Mouse (Mus musculus): ENCODE measurements at regions not wholly inside any gene's neighbourhood (a gene's known extent, or its start where the extent isn't known, plus 50 kb on each side); places are given as distances from the start of the nearest gene placed in this dataset.

GRCm38 (mm10) chr3:123754011-123754610, 63.5 kb upstream of the Ndst3 start:
- DNase-seq, result no peak

GRCm38 (mm10) chr3:123754927-123755326, 64.3 kb upstream of the Ndst3 start:
- DNase-seq, result no peak

- no peak for DNase-seq
Observed at GRCm38 (mm10) chr3:123765911-123766556, 75.4 kb upstream of the Ndst3 start.

GRCm38 (mm10) chr3:123766557-123766913, 75.9 kb upstream of the Ndst3 start:
- no peak for DNase-seq

GRCm38 (mm10) chr3:123780507-123780906, 89.9 kb upstream of the Ndst3 start:
- DNase-seq, result no peak

GRCm38 (mm10) chr3:123781581-123781980, 90.9 kb upstream of the Ndst3 start:
- no peak for DNase-seq

- no peak for DNase-seq
Observed at GRCm38 (mm10) chr3:123784127-123784526, 93.5 kb upstream of the Ndst3 start.

- no peak for DNase-seq
Observed at GRCm38 (mm10) chr3:123794011-123794410, 103.4 kb upstream of the Ndst3 start.

GRCm38 (mm10) chr3:123805338-123805737, 114.7 kb upstream of the Ndst3 start:
- no peak for DNase-seq

GRCm38 (mm10) chr3:123806050-123806449, 115.4 kb upstream of the Ndst3 start:
- no peak for DNase-seq

GRCm38 (mm10) chr3:123806546-123806945, 115.9 kb upstream of the Ndst3 start:
- no peak for DNase-seq

GRCm38 (mm10) chr3:123810018-123810942, 119.6 kb upstream of the Ndst3 start:
- no peak for DNase-seq

- DNase-seq, result no peak
Observed at GRCm38 (mm10) chr3:123810943-123811499, 120.4 kb upstream of the Ndst3 start.

- no peak for DNase-seq
Observed at GRCm38 (mm10) chr3:123828790-123829189, 138.1 kb upstream of the Ndst3 start.

- DNase-seq, result no peak
Observed at GRCm38 (mm10) chr3:123838385-123839170, 147.9 kb upstream of the Ndst3 start.

- no peak for DNase-seq
Observed at GRCm38 (mm10) chr3:123846554-123846953, 155.9 kb upstream of the Ndst3 start.

GRCm38 (mm10) chr3:123848663-123849062, 158.0 kb upstream of the Ndst3 start:
- no peak for DNase-seq

- DNase-seq, result no peak
Observed at GRCm38 (mm10) chr3:123852889-123853288, 162.2 kb upstream of the Ndst3 start.

- DNase-seq, result no peak
Observed at GRCm38 (mm10) chr3:123873709-123874108, 183.1 kb upstream of the Ndst3 start.

- DNase-seq, result no peak
Observed at GRCm38 (mm10) chr3:123893691-123894090, 203.0 kb upstream of the Ndst3 start.

- DNase-seq, result no peak
Observed at GRCm38 (mm10) chr3:123905928-123906721, 215.5 kb upstream of the Ndst3 start.

GRCm38 (mm10) chr3:123918140-123918539, 227.5 kb upstream of the Ndst3 start:
- no peak for DNase-seq

Data from right cerebral cortex, postnatal 4 days (tissue).